Mouse (Mus musculus) liver, embryonic 14.5 days (tissue): ENCODE data around the gene Men1. TPM values are rescaled to one million over a fixed set of nuclear protein-coding genes. Genes with fewer than 3 reads are reported as not detected.

ENCODE experiments used
- ATAC-seq: fragments of 200-750 bp; cut with Nextera tagmentation; 2 replicates; pipeline ENCODE4 v1.8.0; 2017; ENCODE audit warnings: moderate number of reproducible peaks, mild to moderate bottlenecking, moderate library complexity; ENCODE audit not compliant: insufficient read depth
- DNase-seq, 3 experiments: peaks; one replicate each; pipeline ENCODE4 v3.0.0-alpha.2; 2012 to 2013; ENCODE audit warnings: low read depth in 3 of 3, low spot score in 3 of 3
- H3K27ac ChIP-seq: fragments of 300-500 bp; sonication (generic); 2 replicates; pipeline ENCODE4 v1.5.1; 2014; ENCODE audit warnings: moderate library complexity, mild to moderate bottlenecking, control low read depth, inconsistent platforms
- H3K27me3 ChIP-seq: fragments of 300-500 bp; sonication (generic); 2 replicates; pipeline ENCODE4 v1.6.1; 2014; ENCODE audit warnings: mild to moderate bottlenecking, low read length, moderate library complexity; ENCODE audit not compliant: control insufficient read depth, insufficient read depth
- H3K36me3 ChIP-seq: fragments of 300-500 bp; sonication (generic); replicated peaks from 2 replicates; pipeline ENCODE4 v1.6.1; 2014; ENCODE audit warnings: low read depth; ENCODE audit not compliant: control insufficient read depth, insufficient read depth
- H3K4me1 ChIP-seq, 2 experiments: fragments of 200-500 bp in 1 of 2; fragments of 300-500 bp in 1 of 2; sonication (generic) in 1 of 2; replicated peaks; 2 replicates each; pipeline ENCODE4 v1.6.1; 2012 to 2014; ENCODE audit warnings: antibody characterized with exemption in 1 of 2, inconsistent platforms in 1 of 2, low read length in 1 of 2; ENCODE audit not compliant: control insufficient read depth in 2 of 2, insufficient read depth in 2 of 2
- H3K4me2 ChIP-seq: fragments of 300-500 bp; sonication (generic); 2 replicates; pipeline ENCODE4 v1.6.1; 2014; ENCODE audit warnings: low read depth, mild to moderate bottlenecking, control low read depth, moderate library complexity
- H3K4me3 ChIP-seq, 2 experiments: fragments of 200-500 bp in 1 of 2; fragments of 300-500 bp in 1 of 2; sonication (generic) in 1 of 2; 2 replicates each; pipeline ENCODE4 v1.5.1; 2012 to 2014; ENCODE audit warnings: low read depth in 2 of 2, low read length in 2 of 2, mild to moderate bottlenecking in 2 of 2, control low read depth in 1 of 2, inconsistent platforms in 1 of 2, moderate library complexity in 1 of 2; ENCODE audit not compliant: insufficient read depth in 1 of 2
- H3K9ac ChIP-seq: fragments of 300-500 bp; sonication (generic); replicated peaks from 2 replicates; pipeline ENCODE4 v1.6.1; 2014; ENCODE audit warnings: mild to moderate bottlenecking, control low read depth, moderate library complexity
- H3K9me3 ChIP-seq: fragments of 300-500 bp; sonication (generic); 2 replicates; pipeline ENCODE4 v1.6.1; 2016; ENCODE audit warnings: low read length, mixed read lengths; ENCODE audit not compliant: control insufficient read depth
- CTCF ChIP-seq: IDR thresholded peaks from 2 replicates; pipeline ENCODE4 v1.5.1; 2016; ENCODE audit warnings: antibody characterized with exemption, low read depth, control low read depth
- EP300 ChIP-seq: IDR thresholded peaks from 2 replicates; pipeline ENCODE4 v1.6.1; 2016; ENCODE audit warnings: antibody characterized with exemption, low read depth
- WGBS: fragments of 180-500 bp; shearing (Covaris S2); extraction: QIAGEN DNeasy Blood & Tissue Kit; methylation state at CpG from one replicate; pipeline ENCODE4 v1.1.7; 2014; ENCODE audit not compliant: insufficient replicate concordance; 5-methylcytosine and 5-hydroxymethylcytosine counted together
- polyA plus RNA-seq, 2 experiments: library from polyadenylated mRNA; depleted of rRNA in 1 of 2; stranded (reverse) in 1 of 2; unstranded in 1 of 2; fragments of >200 nt; fragmentation: Nextera tagmentation in 1 of 2; extraction: Ambion mirVana in 1 of 2; gene quantifications; 2 replicates each; pipeline versions ENCODE4 v1.2.1 to v1.2.3; 2012 to 2014

Gene Men1
- polyA plus RNA-seq, 2 experiments, result 12.5 to 20.4 TPM

- H3K36me3 ChIP-seq, result no peaks in the 10 kb centered on the region
- DNase-seq (no peak), ATAC-seq (no peak)
Measured at GRCm38 (mm10) chr19:6385419-6385818, 50.6 kb downstream of the Men1 start.

GRCm38 (mm10) chr19:6385821-6386220, 51.0 kb downstream of the Men1 start:
- H3K4me1 ChIP-seq, result peaks cover 0 to 5% of the 10 kb centered on the region in 2 experiments; a peak in 2 of 4 replicates
- H3K9me3 ChIP-seq, result no peaks in the 10 kb centered on the region
- ATAC-seq, result no peak
- no peaks in the 10 kb centered on the region for H3K27me3 ChIP-seq
- TF ChIP-seq EP300 (no peak), CTCF (no peak)
- no peak overlapping the region for H3K9ac ChIP-seq
- H3K4me3 ChIP-seq, result no peak overlapping the region
- 66% methylated on average over 7 of the region's 7 CpGs for WGBS
- no peaks in the 10 kb centered on the region for H3K36me3 ChIP-seq
- H3K4me2 ChIP-seq, result no peak overlapping the region
- H3K27ac ChIP-seq, result no peak overlapping the region
- no peak for DNase-seq

More at GRCm38 (mm10) chr19:6385419-6385818, 50.6 kb downstream of the Men1 start:
- Histone ChIP-seq H3K27ac (no peak overlapping the region), H3K4me2 (no peak overlapping the region), H3K9ac (no peak overlapping the region), H3K4me1 (peaks cover 0 to 5% of the 10 kb centered on the region in 2 experiments; a peak in 2 of 4 replicates), H3K9me3 (no peaks in the 10 kb centered on the region), H3K4me3 (no peak overlapping the region), H3K27me3 (no peaks in the 10 kb centered on the region)
- TF ChIP-seq CTCF, result no peak
- whole genome bisulfite sequencing, result 70% methylated on average over 5 of the region's 5 CpGs

- Histone ChIP-seq H3K4me1 (peaks cover 0 to 5% of the 10 kb centered on the region in 2 experiments; a peak in 2 of 4 replicates), H3K27me3 (no peaks in the 10 kb centered on the region), H3K9me3 (no peaks in the 10 kb centered on the region), H3K36me3 (no peaks in the 10 kb centered on the region), H3K4me2 (no peak overlapping the region), H3K27ac (no peak overlapping the region), H3K4me3 (no peak overlapping the region), H3K9ac (no peak overlapping the region)
- ATAC-seq (no peak), DNase-seq (no peak)
- WGBS, result 57% methylated on average over 9 of the region's 9 CpGs
- no peak for TF ChIP-seq CTCF
- TF ChIP-seq EP300, result no peak
Measured at GRCm38 (mm10) chr19:6386234-6386633, 51.5 kb downstream of the Men1 start.

GRCm38 (mm10) chr19:6388006-6388405, 53.2 kb downstream of the Men1 start:
- H3K4me2 ChIP-seq, result no peak overlapping the region
- H3K27me3 ChIP-seq, result no peaks in the 10 kb centered on the region
- ATAC-seq, result no peak
- H3K4me1 ChIP-seq, result peaks cover 0 to 5% of the 10 kb centered on the region in 2 experiments; a peak in 2 of 4 replicates
- no peaks in the 10 kb centered on the region for H3K36me3 ChIP-seq
- DNase-seq, result no peak
- TF ChIP-seq CTCF (peak; percentile 24; the same call in 1 of the 2 replicates), EP300 (no peak)
- no peaks in the 10 kb centered on the region for H3K9me3 ChIP-seq
- no peak overlapping the region for H3K27ac ChIP-seq
- no peak overlapping the region for H3K9ac ChIP-seq
- no peak overlapping the region for H3K4me3 ChIP-seq
- WGBS, result 77% methylated on average over 13 of the region's 13 CpGs

GRCm38 (mm10) chr19:6389803-6390202, 55.0 kb downstream of the Men1 start:
- Histone ChIP-seq H3K4me1 (peaks cover 0 to 2% of the 10 kb centered on the region in 2 experiments; a peak in 2 of 4 replicates), H3K9ac (no peak overlapping the region), H3K4me3 (peak overlapping the region; percentile 1 to 49; a peak in 2 of 4 replicates), H3K4me2 (peak overlapping the region; percentile 35), H3K27ac (no peak overlapping the region), H3K36me3 (no peaks in the 10 kb centered on the region), H3K9me3 (no peaks in the 10 kb centered on the region), H3K27me3 (no peaks in the 10 kb centered on the region)
- peak; percentile 35; the same call in 1 of the 2 replicates for ATAC-seq
- no peak for DNase-seq
- TF ChIP-seq EP300 (no peak), CTCF (no peak)
- WGBS, result 8% methylated on average over 16 of the region's 16 CpGs
